Mouse (Mus musculus) kidney, postnatal 25 days (tissue): ENCODE measurements around the gene H2al1n.
A peak's percentile ranks its signal among the peaks of the same experiment; 100 is the strongest.
"Not testable (repeated sequence)": the region's sequence is repeated elsewhere in the genome, so short reads cannot be mapped to it uniquely, and the experiment has no call there.

ENCODE experiments used
- DNase-seq, 2 experiments: peaks; one replicate each; pipeline ENCODE4 v3.0.0; 2021; ENCODE audit warnings: mixed read lengths in 2 of 2

The H2al1n gene

DNA sequence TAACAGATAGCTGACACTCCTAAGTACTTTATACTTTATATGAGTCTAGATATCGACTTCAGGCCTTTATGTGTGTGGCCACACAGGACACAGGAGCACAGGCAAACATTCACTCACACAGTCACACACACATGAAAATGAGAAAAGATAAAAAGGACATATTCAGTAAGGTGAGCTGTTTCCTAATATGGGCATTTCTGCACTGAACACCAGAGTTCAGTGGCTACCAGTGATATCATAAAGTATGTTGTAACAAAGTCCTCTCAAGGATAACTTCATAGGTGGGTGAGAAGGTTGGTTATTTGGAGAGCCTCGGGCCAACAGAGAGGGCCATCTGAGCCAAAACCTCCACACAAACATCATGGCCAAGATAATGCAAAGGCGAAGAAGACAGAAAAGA, at the start of gene H2al1n:
Gene H2al1n (plus strand): TSS at position 301 of the 400 bp plus-strand sequence.
- not testable (repeated sequence) for DNase-seq

DNA sequence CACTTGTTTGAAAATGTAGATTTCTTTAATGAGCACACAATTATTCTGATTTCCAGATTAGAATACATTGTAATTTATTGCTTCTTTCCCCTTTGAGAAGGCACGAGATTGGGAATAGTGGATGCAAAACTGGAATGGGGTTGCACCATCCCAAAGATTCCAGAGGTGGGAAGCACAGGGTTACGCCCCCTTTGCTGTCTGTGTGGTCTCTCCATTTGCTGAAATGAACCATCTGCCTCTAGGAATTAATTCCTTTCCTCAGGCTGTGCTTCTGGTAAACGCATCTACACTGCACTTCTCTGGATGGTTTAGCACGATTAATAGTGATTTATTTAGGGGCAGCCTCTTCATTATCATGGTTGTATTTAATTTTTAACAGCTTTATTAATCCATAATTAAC, 11.7 kb upstream of the H2al1n start:
- no peak for DNase-seq

DNA sequence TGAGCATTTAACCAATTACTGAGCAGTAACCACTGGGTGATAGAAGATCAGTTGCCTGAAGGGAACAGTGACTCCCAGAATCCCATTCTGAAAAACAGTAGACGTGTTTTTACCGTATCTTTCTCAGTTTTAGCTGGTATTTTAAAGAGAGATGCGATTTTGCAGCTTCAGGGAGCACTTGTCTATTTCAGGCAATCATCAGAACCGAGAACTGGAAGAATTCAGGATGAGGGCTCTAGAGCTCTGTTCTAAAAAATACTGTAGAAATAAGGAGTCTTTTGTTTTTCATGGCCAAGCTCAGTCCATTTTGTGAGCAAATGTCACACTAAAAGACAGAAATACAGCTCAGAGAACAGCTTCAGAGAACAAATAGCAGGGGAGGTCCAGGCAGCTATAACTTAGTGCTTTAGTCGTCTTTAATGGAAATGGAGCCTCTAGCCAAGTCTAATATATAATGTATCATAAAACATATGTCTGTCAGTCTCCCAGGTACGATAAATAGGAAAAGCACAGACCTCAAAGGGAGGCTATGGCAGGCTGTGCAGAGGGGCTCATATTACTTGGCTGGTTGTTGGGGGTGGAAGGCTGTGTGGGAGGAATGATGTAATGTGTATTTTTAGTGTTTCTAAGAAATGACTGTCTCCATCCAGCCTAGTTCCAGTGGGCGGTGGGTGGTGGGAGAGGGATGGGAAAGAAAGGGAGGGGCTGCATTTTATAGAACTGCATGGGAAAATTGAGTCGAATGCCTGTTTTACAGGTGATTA, 4.7 kb upstream of the H2al1n start:
- DNase-seq = no peak

DNA sequence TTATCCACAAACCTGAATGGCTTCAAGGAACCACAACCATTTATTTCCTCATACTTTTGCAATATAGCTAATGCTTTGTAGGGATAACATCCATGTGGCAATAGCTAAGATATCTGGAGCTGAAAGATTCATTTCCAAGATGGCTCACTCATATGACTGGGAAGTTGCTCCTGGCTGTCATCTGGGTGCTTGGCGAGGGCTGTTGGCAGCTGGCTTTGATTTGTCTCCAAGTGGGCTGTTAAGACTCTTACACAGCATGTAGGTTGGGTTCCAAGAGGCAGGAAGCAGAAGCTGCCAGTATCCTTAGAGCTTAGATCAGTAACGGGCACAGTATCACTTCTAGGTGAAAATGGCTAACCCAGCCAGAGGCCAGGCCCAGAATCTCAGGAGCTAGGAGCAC, 18.3 kb downstream of the H2al1n start:
- peak in 1 of 2 experiments; percentile 10 for DNase-seq

DNA sequence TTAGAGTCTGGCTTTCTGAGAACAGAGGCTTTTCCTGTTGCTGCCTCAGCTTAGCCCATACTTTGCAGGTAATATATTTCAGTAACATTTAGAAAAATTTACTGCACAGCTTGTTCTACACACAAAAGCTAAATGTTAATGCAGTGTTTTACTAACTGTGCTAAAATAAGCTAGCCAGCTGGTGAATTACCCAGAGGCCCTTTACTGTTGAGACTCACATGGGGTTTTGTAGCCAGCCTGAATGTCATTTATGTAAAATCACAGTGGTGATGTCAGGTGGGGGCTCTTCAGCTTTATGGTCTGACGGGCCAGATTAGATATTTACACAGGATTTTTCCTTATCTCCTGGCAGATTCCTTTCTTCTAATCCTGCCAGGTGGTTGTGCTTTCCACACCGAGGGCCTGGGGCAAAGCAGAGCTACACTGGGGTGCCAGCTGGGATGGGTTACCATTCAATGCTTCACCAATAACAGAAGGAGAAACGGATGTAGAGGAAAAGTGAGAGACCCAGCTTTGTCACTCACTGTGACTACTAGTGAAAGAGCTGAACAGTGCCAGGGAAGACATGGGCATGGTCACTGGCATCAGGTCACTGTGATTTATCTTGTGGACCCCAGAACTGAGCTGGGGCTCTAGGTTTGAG, 48.8 kb downstream of the H2al1n start:
- no peak for DNase-seq
